Mouse (Mus musculus) olfactory bulb, adult 2 months (tissue): ENCODE results near the gene Arap1. TPM values are rescaled to one million over a fixed set of nuclear protein-coding genes. Genes with fewer than 3 reads are reported as not detected.
A peak's percentile ranks its signal among the peaks of the same experiment; 100 is the strongest.

Experiments
- H3K27ac ChIP-seq: fragments of 200-500 bp; 2 replicates; pipeline ENCODE4 v1.5.1; 2012; ENCODE audit warnings: low read depth, low read length; ENCODE audit not compliant: insufficient read depth
- H3K4me1 ChIP-seq: fragments of 200-500 bp; 2 replicates; pipeline ENCODE4 v1.6.1; 2012; ENCODE audit warnings: low read length; ENCODE audit not compliant: control insufficient read depth, insufficient read depth
- H3K4me3 ChIP-seq: fragments of 200-500 bp; 2 replicates; pipeline ENCODE4 v1.5.1; 2012; ENCODE audit warnings: mild to moderate bottlenecking, low read depth, low read length, moderate library complexity; ENCODE audit not compliant: insufficient read depth
- CTCF ChIP-seq: fragments of 200-500 bp; IDR thresholded peaks from 2 replicates; pipeline ENCODE4 v1.5.1; 2012; ENCODE audit warnings: low read depth, mild to moderate bottlenecking, low read length, moderate library complexity; ENCODE audit not compliant: insufficient read depth
- POLR2A ChIP-seq: fragments of 200-500 bp; IDR thresholded peaks from 2 replicates; pipeline ENCODE4 v1.6.1; 2012; ENCODE audit warnings: mild to moderate bottlenecking, low read depth, low read length, moderate library complexity; ENCODE audit not compliant: insufficient read depth
- WGBS: fragments of 180-500 bp; shearing (Covaris S2); methylation state at CpG from one replicate; pipeline ENCODE4 v1.1.7; 2018; 5-methylcytosine and 5-hydroxymethylcytosine counted together
- polyA plus RNA-seq: library from polyadenylated mRNA; stranded (reverse); fragments of >200 nt; gene quantifications from 2 replicates; pipeline ENCODE4 v1.2.4, GENCODE M21; 2012; ENCODE audit warnings: low replicate concordance; ENCODE audit not compliant: missing spikeins, insufficient read depth, insufficient read length

Gene Arap1
- polyA plus RNA-seq, 1 experiment = not detected

DNA sequence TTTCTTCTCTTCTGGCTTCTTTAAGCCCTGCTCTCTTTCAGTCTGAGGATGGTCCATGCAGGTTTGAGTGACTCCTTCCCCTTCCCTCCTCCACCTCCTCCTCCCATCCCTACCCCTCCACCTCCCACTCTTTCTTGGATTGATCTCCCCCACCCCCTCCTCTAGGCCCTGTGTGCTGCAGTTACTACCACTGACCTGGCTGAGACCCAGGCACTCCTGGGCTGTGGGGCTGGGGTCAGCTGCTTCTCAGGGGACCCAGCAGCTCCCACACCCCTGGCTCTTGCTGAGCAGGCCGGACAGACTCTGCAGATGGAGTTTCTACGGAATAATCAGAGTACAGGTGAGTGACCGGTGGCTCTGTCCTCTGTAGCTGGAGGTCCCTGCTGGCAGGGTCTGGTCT is 46.7 kb downstream of the Arap1 start:
- TF ChIP-seq CTCF = no peak
- no peak for TF ChIP-seq POLR2A
- 91% methylated on average over 3 of the region's 3 CpGs for whole genome bisulfite sequencing
- no peak overlapping the region for H3K27ac ChIP-seq
- peaks cover 26% of the 10 kb centered on the region for H3K4me1 ChIP-seq
- H3K4me3 ChIP-seq = no peak overlapping the region

DNA sequence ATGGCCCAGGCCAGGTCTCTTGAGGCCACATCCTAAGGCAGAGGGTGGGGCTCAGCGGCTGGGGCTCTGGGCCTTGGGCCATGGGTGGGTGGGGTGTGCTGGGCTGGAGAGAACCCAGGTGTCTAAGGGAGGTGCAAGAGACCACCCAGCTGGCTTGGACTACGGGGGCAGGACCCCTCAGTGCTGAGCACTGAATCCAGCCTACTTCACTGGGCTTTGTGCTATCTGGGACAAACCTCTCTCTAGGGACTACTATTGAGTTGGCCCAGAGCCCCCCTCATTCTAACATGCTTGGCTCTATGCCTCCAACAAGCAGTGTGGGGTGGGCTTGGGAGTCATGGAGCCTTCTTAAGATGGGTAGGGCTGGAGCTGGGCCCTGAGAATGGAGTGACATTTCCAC is 47.6 kb downstream of the Arap1 start:
- Histone ChIP-seq H3K27ac (no peak overlapping the region), H3K4me1 (peaks cover 26% of the 10 kb centered on the region), H3K4me3 (no peak overlapping the region)
- 45% methylated on average over 2 of the region's 2 CpGs for WGBS
- TF ChIP-seq CTCF = no peak
- no peak for TF ChIP-seq POLR2A

DNA sequence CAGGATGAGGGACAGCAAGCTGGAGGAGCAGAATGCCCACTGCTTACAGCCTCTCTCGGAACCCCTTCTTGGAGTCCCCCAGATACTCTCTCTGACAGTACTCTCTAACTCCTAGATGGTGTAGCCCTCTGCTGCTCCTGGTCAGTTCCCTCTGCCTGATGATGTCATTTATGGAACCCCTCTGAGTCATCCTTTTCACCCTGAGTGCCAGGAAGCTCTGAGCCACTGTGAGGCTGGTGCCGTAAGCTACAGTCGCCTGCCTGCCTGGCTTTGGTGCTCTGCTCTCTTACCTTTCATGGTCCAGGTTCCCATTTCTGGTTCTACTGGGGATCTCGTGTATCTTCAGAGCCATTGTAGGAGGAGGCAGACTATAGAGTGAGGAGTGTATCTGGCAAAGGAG is 49.3 kb downstream of the Arap1 start:
- no peak for TF ChIP-seq CTCF
- TF ChIP-seq POLR2A = no peak
- WGBS = 90% methylated on average over 4 of the region's 4 CpGs
- Histone ChIP-seq H3K27ac (no peak overlapping the region), H3K4me1 (peaks cover 20% of the 10 kb centered on the region), H3K4me3 (no peak overlapping the region)

DNA sequence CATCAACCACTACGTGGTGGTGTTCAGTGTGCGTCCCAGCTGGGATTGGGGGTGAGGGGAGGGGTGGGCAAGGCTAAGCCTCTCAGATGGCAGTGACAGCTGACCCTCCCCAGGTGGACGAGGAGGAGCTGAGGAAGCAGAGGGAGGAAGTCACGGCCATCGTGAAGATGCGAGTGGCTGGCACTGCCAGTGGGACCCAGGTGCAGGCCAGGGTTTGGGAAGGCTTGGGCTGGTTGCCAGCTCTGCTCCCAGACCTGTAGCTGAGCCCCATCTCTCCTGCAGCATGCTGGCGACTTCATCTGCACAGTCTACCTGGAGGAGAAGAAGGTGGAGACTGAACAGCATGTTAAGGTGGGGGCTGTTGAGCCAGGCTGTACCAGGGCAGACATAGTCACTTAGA is 53.6 kb downstream of the Arap1 start:
- WGBS = 91% methylated on average over 7 of the region's 7 CpGs

GRCm38 (mm10) chr7:101403831-101404230 is 56.0 kb downstream of the Arap1 start:
- TF ChIP-seq CTCF (no peak), POLR2A (no peak)
- Histone ChIP-seq H3K4me3 (no peak overlapping the region), H3K27ac (no peak overlapping the region), H3K4me1 (no peaks in the 10 kb centered on the region)
- WGBS = 93% methylated on average over 5 of the region's 5 CpGs

More for the DNA sequence above, 53.6 kb downstream of the Arap1 start:
- no peaks in the 10 kb centered on the region for H3K4me1 ChIP-seq
- TF ChIP-seq POLR2A = no peak
- no peak for TF ChIP-seq CTCF
- H3K27ac ChIP-seq = no peak overlapping the region
- no peak overlapping the region for H3K4me3 ChIP-seq

DNA sequence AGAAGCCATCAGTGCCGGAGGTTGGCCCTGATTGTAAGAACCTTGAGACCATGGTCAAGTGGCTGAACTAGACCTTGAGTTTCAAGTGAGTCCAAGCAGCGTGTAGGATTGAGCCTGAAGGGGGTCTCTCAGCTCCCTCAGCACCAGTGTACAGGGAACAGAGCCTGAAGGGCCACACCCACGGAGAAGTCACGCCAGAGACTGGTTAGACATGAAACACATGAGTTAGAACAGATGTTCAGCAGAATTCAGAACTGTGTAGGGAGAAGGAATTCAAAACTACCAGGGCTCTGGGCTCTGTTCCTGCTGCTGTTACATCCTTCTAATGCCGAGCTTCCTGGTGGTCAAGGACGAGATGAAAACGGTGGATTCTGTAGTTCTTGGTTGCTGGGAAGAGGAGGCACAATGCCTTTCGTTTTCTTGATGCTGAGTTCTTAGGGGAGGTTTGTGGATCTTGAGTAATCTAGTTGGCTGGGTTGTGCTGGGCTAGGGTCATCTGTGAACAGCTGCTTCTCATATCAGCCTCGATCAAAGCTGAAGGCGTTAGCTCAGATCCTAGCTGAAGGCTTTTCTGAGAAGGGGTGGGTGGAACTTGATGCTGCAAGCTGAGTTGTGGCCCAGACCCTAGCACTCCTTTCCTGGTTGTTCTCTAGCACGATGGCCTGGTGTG is 62.5 kb downstream of the Arap1 start, which contains the start of gene Gm45837:
TSS of gene Gm45837 (plus strand) at position 620 of the 670 bp plus-strand sequence.
- WGBS = 87% methylated on average over 11 of the region's 11 CpGs
- peaks cover 26% of the 10 kb centered on the region for H3K4me1 ChIP-seq

DNA sequence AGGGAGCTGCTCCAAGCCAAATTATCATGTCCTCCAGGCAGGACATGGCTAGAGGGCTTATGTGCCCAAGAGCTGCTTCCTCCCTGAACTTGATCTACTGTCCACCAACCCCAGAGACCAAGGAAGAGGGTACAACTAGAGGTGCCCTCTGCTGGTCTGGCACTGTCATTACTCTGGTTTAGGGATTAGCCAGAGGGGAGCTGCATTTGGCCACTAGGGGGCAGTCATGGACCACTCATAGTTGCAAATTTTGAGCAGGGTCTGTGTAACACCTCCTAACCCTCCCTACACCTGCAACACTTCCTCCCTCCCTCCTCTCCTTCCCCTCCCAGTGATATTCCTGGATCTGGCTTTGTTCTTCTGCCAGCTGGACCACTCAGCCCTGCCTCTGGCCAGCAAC is 64.9 kb downstream of the Arap1 start:
- H3K4me1 ChIP-seq = peaks cover 38% of the 10 kb centered on the region
- H3K27ac ChIP-seq = peak overlapping the region; percentile 10
- H3K4me3 ChIP-seq = no peak overlapping the region
- TF ChIP-seq POLR2A (no peak), CTCF (peak; percentile 47)

More for the DNA sequence above, 62.5 kb downstream of the Arap1 start, which contains the start of gene Gm45837:
- Histone ChIP-seq H3K4me3 (no peak within 1 kb of the TSS), H3K27ac (no peak within 1 kb of the TSS)
- TF ChIP-seq POLR2A = no peak
- TF ChIP-seq CTCF = no peak

DNA sequence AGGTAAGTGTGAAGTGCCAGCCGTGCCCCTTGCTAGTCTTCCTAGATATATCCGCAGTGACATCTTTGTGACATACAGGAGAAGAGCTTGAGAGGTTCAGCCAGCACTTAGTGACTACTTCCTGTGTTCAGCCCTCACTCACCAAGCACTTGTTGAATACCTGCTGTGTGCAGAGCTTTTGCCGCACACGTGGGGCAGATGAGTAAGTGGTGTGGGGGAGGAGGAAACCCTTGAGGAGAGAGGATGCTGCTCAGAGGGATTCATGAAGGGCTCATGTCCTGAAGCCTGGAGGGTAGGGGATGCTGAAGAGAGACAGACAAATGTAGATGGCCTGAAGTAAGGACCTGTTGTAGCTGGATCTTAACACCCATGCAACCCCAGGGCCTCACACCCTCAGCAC is 66.3 kb downstream of the Arap1 start:
- H3K4me3 ChIP-seq = no peak overlapping the region
- 40% methylated on average over 4 of the region's 4 CpGs for WGBS
- H3K4me1 ChIP-seq = peaks cover 43% of the 10 kb centered on the region
- H3K27ac ChIP-seq = peak overlapping the region; percentile 77
- TF ChIP-seq CTCF (no peak), POLR2A (no peak)

DNA sequence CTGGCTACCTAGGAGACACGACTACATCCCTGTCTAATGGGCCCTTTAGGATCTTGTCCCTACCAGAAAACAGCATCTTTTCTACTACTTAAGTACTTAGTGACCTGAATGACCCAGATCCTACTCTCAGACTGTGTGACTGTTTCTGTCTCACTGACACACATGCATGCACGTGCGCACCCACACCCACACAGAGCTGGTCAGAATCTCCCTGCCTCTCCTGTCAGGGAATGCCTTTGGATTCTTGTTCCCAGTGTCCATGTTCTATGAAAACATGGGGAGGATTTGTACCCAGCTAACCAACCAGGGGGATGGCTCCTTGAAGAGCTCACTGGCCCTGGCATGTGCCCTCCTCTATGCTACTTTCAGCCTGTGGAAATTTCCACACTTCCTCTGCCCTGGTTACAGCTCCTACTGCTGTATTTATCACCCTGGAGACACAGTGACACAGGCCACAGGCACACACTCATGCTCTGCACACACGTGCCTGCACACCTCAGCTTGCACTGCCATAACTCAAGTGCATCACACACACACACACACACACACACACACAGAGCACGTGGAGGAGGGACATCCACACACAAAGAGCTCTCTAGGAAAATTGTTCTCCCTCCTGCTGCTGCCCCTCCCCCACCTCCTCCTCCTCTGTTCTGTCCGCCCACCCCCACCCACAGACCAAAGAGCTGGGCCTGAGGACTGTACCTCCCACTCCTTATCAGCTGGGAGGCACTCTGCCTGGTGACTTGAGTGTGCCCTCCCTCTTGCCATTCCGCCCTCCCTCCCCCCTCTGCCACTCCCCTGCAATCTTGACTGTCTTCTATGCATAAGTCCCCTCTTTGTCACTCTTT is 67.0 kb downstream of the Arap1 start:
- 21% methylated on average over 7 of the region's 7 CpGs for WGBS
- H3K4me3 ChIP-seq = no peak overlapping the region
- peaks cover 49% of the 10 kb centered on the region for H3K4me1 ChIP-seq
- H3K27ac ChIP-seq = peak overlapping the region; percentile 77
- TF ChIP-seq CTCF (no peak), POLR2A (no peak)
